Mouse (Mus musculus): ENCODE results near the gene Rem2.

Gene Rem2

GRCm38 (mm10) chr14:54492345-54493131, 16.6 kb downstream of the Rem2 start:
- no peak for DNase-seq (ENCODE audit: low spot score)

GRCm38 (mm10) chr14:54493236-54493635, 17.3 kb downstream of the Rem2 start:
- no peak for DNase-seq (ENCODE audit: low spot score)

GRCm38 (mm10) chr14:54494234-54494633, 18.3 kb downstream of the Rem2 start:
- DNase-seq (ENCODE audit: low spot score) = no peak

GRCm38 (mm10) chr14:54496706-54497105, 20.8 kb downstream of the Rem2 start:
- DNase-seq (ENCODE audit: low spot score) = no peak

- DNase-seq (ENCODE audit: low spot score) = no peak
Observed at GRCm38 (mm10) chr14:54499330-54499729, 23.4 kb downstream of the Rem2 start.

- no peak for DNase-seq (ENCODE audit: low spot score)
Observed at GRCm38 (mm10) chr14:54501365-54501764, 25.5 kb downstream of the Rem2 start.

GRCm38 (mm10) chr14:54503092-54503491, 27.2 kb downstream of the Rem2 start:
- DNase-seq (ENCODE audit: low spot score) = no peak

- DNase-seq (ENCODE audit: low spot score) = no peak
Observed at GRCm38 (mm10) chr14:54509774-54510173, 33.9 kb downstream of the Rem2 start.

- no peak for DNase-seq (ENCODE audit: low spot score)
Observed at GRCm38 (mm10) chr14:54516710-54517310, 40.9 kb downstream of the Rem2 start.

- DNase-seq (ENCODE audit: low spot score) = no peak
Observed at GRCm38 (mm10) chr14:54523600-54523999, 47.7 kb downstream of the Rem2 start.

- no peak for DNase-seq (ENCODE audit: low spot score)
Observed at GRCm38 (mm10) chr14:54527227-54528006, 51.5 kb downstream of the Rem2 start.

GRCm38 (mm10) chr14:54528007-54528393, 52.1 kb downstream of the Rem2 start:
- no peak for DNase-seq (ENCODE audit: low spot score)

GRCm38 (mm10) chr14:54528446-54529111, 52.7 kb downstream of the Rem2 start:
- DNase-seq (ENCODE audit: low spot score) = peak; percentile 80

All from layer of hippocampus, adult 9-10 months (tissue).